Mouse (Mus musculus) MEL (cell line): ENCODE measurements around the gene Vax2. TPM values are rescaled to one million over a fixed set of nuclear protein-coding genes. Genes with fewer than 3 reads are reported as not detected.
A peak's percentile ranks its signal among the peaks of the same experiment; 100 is the strongest.

ENCODE experiments used
- DNase-seq: peaks from one replicate; pipeline ENCODE4 v3.0.0; 2011; ENCODE audit warnings: low read depth, low spot score
- H3K27ac ChIP-seq: 2 replicates; pipeline ENCODE4 v1.5.1; 2012; ENCODE audit warnings: low read depth, mild to moderate bottlenecking, control low read depth, low read length, moderate library complexity; ENCODE audit not compliant: control insufficient read depth
- H3K27me3 ChIP-seq, 2 experiments: fragments of 150-350 bp in 1 of 2; sonication (generic) in 1 of 2; 2 replicates each; pipeline ENCODE4 v1.6.1; 2012; ENCODE audit warnings: low read length in 2 of 2, mild to moderate bottlenecking in 2 of 2, improper control_type of control experiment in 1 of 2, moderate library complexity in 1 of 2; ENCODE audit not compliant: insufficient read depth in 2 of 2, control insufficient read depth in 1 of 2
- H3K36me3 ChIP-seq, 2 experiments: 2 replicates each; pipeline ENCODE4 v1.6.1; 2012 to 2014; ENCODE audit warnings: low read length in 2 of 2, improper control_type of control experiment in 1 of 2, inconsistent platforms in 1 of 2, mild to moderate bottlenecking in 1 of 2; ENCODE audit not compliant: insufficient read depth in 2 of 2, control insufficient read depth in 1 of 2
- H3K4me1 ChIP-seq, 2 experiments: fragments of 150-350 bp in 1 of 2; sonication (generic) in 1 of 2; 2 replicates each; pipeline ENCODE4 v1.6.1; 2012; ENCODE audit warnings: low read length in 2 of 2, improper control_type of control experiment in 1 of 2, mild to moderate bottlenecking in 1 of 2; ENCODE audit not compliant: insufficient read depth in 2 of 2, control insufficient read depth in 1 of 2
- H3K4me3 ChIP-seq, 2 experiments: fragments of 150-350 bp in 1 of 2; sonication (generic) in 1 of 2; 2 replicates each; pipeline ENCODE4 v1.5.1; 2012; ENCODE audit warnings: low read depth in 2 of 2, low read length in 2 of 2, mild to moderate bottlenecking in 2 of 2, moderate library complexity in 2 of 2, control low read depth in 1 of 2, improper control_type of control experiment in 1 of 2; ENCODE audit not compliant: control insufficient read depth in 1 of 2, insufficient read depth in 1 of 2
- H3K79me2 ChIP-seq: 2 replicates; pipeline ENCODE4 v1.6.1; 2012; ENCODE audit warnings: mild to moderate bottlenecking, low read length, moderate library complexity; ENCODE audit not compliant: control insufficient read depth, poor library complexity, insufficient read depth
- H3K9ac ChIP-seq: 2 replicates; pipeline ENCODE4 v1.6.1; 2012; ENCODE audit warnings: low read depth, mild to moderate bottlenecking, control low read depth, low read length, moderate library complexity; ENCODE audit not compliant: control insufficient read depth, poor library complexity, severe bottlenecking
- H3K9me3 ChIP-seq: fragments of 150-350 bp; sonication (generic); replicated peaks from 2 replicates; pipeline ENCODE4 v1.6.1; 2012; ENCODE audit warnings: mild to moderate bottlenecking, low read length, improper control_type of control experiment, moderate library complexity; ENCODE audit not compliant: insufficient read depth
- CHD1 ChIP-seq: IDR thresholded peaks from 2 replicates; pipeline ENCODE4 v1.6.1; 2012; ENCODE audit warnings: low read depth, mild to moderate bottlenecking, inconsistent platforms, low read length, improper control_type of control experiment
- CHD2 ChIP-seq: IDR thresholded peaks from 2 replicates; pipeline ENCODE4 v1.6.1; 2011; ENCODE audit warnings: low read length, improper control_type of control experiment
- CTCF ChIP-seq, 3 experiments: IDR thresholded peaks in 2 of 3; conservative IDR thresholded peaks in 1 of 3; 2 replicates each; pipeline ENCODE4 v1.5.1; 2011 to 2012; ENCODE audit warnings: low read length in 3 of 3, low read depth in 2 of 3, mild to moderate bottlenecking in 2 of 3, improper control_type of control experiment in 1 of 3, inconsistent platforms in 1 of 3, mixed read lengths in 1 of 3, moderate library complexity in 1 of 3; ENCODE audit not compliant: control insufficient read depth in 1 of 3, insufficient read depth in 1 of 3, poor library complexity in 1 of 3, severe bottlenecking in 1 of 3
- EP300 ChIP-seq, 2 experiments: IDR thresholded peaks; 2 replicates each; pipeline ENCODE4 v1.6.1; 2011; ENCODE audit warnings: improper control_type of control experiment in 2 of 2, low read length in 2 of 2, low read depth in 1 of 2, mild to moderate bottlenecking in 1 of 2
- GABPA ChIP-seq: IDR thresholded peaks from 2 replicates; pipeline ENCODE4 v1.6.1; 2012; ENCODE audit warnings: low read depth, mild to moderate bottlenecking, inconsistent platforms, low read length, improper control_type of control experiment, moderate library complexity
- GATA1 ChIP-seq: IDR thresholded peaks from 2 replicates; pipeline ENCODE4 v1.6.1; 2011; ENCODE audit warnings: low read depth, low read length, improper control_type of control experiment
- JUND ChIP-seq: IDR thresholded peaks from 2 replicates; pipeline ENCODE4 v1.6.1; 2011; ENCODE audit warnings: low read depth, mild to moderate bottlenecking, improper control_type of control experiment, low read length
- MAX ChIP-seq: IDR thresholded peaks from 2 replicates; pipeline ENCODE4 v1.6.1; 2011; ENCODE audit warnings: low read length, improper control_type of control experiment
- MEF2A ChIP-seq: IDR thresholded peaks from 2 replicates; pipeline ENCODE4 v1.6.1; 2014; ENCODE audit warnings: low read depth, mild to moderate bottlenecking, inconsistent platforms, low read length, improper control_type of control experiment; ENCODE audit not compliant: poor library complexity, insufficient replicate concordance, severe bottlenecking; ENCODE audit errors: extremely low read depth
- MXI1 ChIP-seq: IDR thresholded peaks from 2 replicates; pipeline ENCODE4 v1.6.1; 2011; ENCODE audit warnings: mild to moderate bottlenecking, low read depth, low read length, improper control_type of control experiment
- NRF1 ChIP-seq: IDR thresholded peaks from 2 replicates; pipeline ENCODE4 v1.6.1; 2014; ENCODE audit warnings: low read depth, mild to moderate bottlenecking, inconsistent platforms, low read length, improper control_type of control experiment, moderate library complexity; ENCODE audit not compliant: poor library complexity, insufficient read depth, severe bottlenecking
- RAD21 ChIP-seq: IDR thresholded peaks from 2 replicates; pipeline ENCODE4 v1.6.1; 2011; ENCODE audit warnings: mild to moderate bottlenecking, low read depth, low read length, improper control_type of control experiment
- SMC3 ChIP-seq: IDR thresholded peaks from 2 replicates; pipeline ENCODE4 v1.6.1; 2011; ENCODE audit warnings: low read depth, low read length, improper control_type of control experiment
- UBTF ChIP-seq: IDR thresholded peaks from 2 replicates; pipeline ENCODE4 v1.6.1; 2012; ENCODE audit warnings: low read depth, mild to moderate bottlenecking, inconsistent platforms, low read length, improper control_type of control experiment, moderate library complexity, borderline replicate concordance; ENCODE audit not compliant: insufficient read depth
- USF1 ChIP-seq: IDR thresholded peaks from 2 replicates; pipeline ENCODE4 v1.6.1; 2014; ENCODE audit warnings: low read depth, mild to moderate bottlenecking, inconsistent platforms, low read length, improper control_type of control experiment, moderate library complexity
- ZC3H11A ChIP-seq: IDR thresholded peaks from 2 replicates; pipeline ENCODE4 v1.6.1; 2012; ENCODE audit warnings: low read depth, mild to moderate bottlenecking, inconsistent platforms, low read length, improper control_type of control experiment
- ZNF384 ChIP-seq: IDR thresholded peaks from 2 replicates; pipeline ENCODE4 v1.6.1; 2012; ENCODE audit warnings: low read depth, mild to moderate bottlenecking, inconsistent platforms, low read length, improper control_type of control experiment
- polyA plus RNA-seq, 2 experiments: library from polyadenylated mRNA; stranded (reverse) in 1 of 2; unstranded in 1 of 2; fragments of >175 nt in 1 of 2; fragments of >200 nt in 1 of 2; gene quantifications; 2 replicates each; pipeline versions ENCODE4 v1.2.1 to v1.2.4; 2012; ENCODE audit warnings: low replicate concordance in 2 of 2, low read depth in 1 of 2; ENCODE audit not compliant: insufficient read length in 2 of 2, insufficient read depth in 1 of 2, missing spikeins in 1 of 2
- total RNA-seq: library from RNA; depleted of rRNA; stranded (reverse); fragments of 300-350 nt; gene quantifications from 2 replicates; pipeline ENCODE4 v1.2.3, GENCODE M21; 2012

Gene Vax2
- total and polyA plus RNA-seq, 3 experiments: 0.46 to 3.2 TPM; not detected in 1

DNA sequence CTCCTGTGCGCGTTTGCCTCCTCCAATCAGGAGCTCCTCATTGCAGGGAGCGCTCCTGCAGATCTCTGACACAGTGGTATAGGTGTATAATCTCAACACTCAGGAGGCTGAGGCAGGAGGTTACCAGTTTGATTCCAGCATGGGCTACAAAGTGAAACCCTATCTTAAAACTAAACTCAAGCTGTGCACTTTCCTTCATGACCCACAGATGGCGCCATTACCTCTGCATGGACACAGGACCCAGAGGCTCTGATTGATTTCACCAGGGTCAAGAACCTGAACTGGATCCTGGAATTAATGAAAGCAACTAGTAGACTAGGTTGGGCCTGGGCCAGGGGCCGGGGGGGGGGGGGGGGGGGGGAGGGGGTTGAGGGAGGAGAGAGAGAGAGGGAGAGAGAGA, 20.8 kb upstream of the Vax2 start:
- no peaks in the 10 kb centered on the region; a peak in 1 of 4 replicates for H3K36me3 ChIP-seq
- H3K4me3 ChIP-seq: no peak overlapping the region
- peaks cover 10 to 26% of the 10 kb centered on the region in 2 experiments for H3K27me3 ChIP-seq
- H3K9ac ChIP-seq: no peak overlapping the region
- H3K27ac ChIP-seq: no peak overlapping the region
- peak; percentile 67 for DNase-seq
- no peaks in the 10 kb centered on the region for H3K9me3 ChIP-seq
- no peaks in the 10 kb centered on the region for H3K79me2 ChIP-seq
- peaks cover 0 to 7% of the 10 kb centered on the region in 2 experiments; a peak in 2 of 4 replicates for H3K4me1 ChIP-seq
- TF ChIP-seq RAD21 (peak; percentile 77), CTCF (IDR thresholded peaks at IDR 0.05 in 2 of 3, conservative IDR thresholded peaks at IDR 0.05 in 1 of 3; ENCODE audit: control insufficient read depth in 1 of 3, insufficient read depth in 1 of 3, low read depth in 2 of 3, low read length in 3 of 3, poor library complexity in 1 of 3, severe bottlenecking in 1 of 3) (peak; percentile 78 to 91 (median 87)), SMC3 (peak; percentile 62), UBTF (no peak), MEF2A (no peak), ZC3H11A (peak; percentile 37; the same call in 1 of the 2 replicates)
- TF ChIP-seq, all 39 proteins: peak for 4

DNA sequence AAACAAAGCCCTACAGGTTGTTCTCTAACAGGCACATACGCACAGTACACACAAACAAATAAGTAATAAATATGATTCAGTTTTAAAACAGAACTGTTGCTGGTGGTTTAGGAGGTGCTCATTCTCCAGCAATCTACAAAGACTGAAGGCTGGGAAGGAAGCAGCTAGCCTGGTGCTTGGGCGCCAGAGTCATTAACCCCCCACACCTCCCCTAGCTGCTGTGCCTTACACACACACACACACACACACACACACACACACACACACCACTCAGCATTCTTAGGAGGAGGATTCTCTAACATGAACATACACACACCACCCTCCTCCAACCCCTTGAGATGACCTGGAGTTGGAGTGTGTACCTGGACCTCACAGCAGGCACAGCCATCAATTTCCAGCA, 20.1 kb upstream of the Vax2 start:
- DNase-seq: no peak
- peaks cover 6 to 21% of the 10 kb centered on the region in 2 experiments for H3K27me3 ChIP-seq

GRCm38 (mm10) chr6:83692962-83693361, 18.1 kb upstream of the Vax2 start:
- Histone ChIP-seq H3K79me2 (no peaks in the 10 kb centered on the region), H3K4me3 (peak overlapping the region; percentile 43 to 65), H3K4me1 (peaks cover 2 to 17% of the 10 kb centered on the region in 2 experiments; a peak in 3 of 4 replicates)
- TF ChIP-seq NRF1 (no peak), GATA1 (peak; percentile 27; the same call in 1 of the 2 replicates), USF1 (0 out of 2 replicates have a peak, but pooled peaks have one; percentile 38), EP300 (IDR thresholded peaks at IDR 0.05; ENCODE audit: low read depth in 1 of 2, low read length in 2 of 2) (peak in 1 of 2 experiments; percentile 66; a peak in 2 of 4 replicates)
- TF ChIP-seq, all 39 proteins: peak for 3
- peak; percentile 51 for DNase-seq
- Histone ChIP-seq H3K9ac (peak overlapping the region; percentile 40), H3K9me3 (no peaks in the 10 kb centered on the region), H3K36me3 (peaks cover 0 to 3% of the 10 kb centered on the region in 2 experiments; a peak in 2 of 4 replicates), H3K27ac (no peak overlapping the region), H3K27me3 (peaks cover 1 to 7% of the 10 kb centered on the region in 2 experiments)

More for the DNA sequence above, 20.1 kb upstream of the Vax2 start:
- Histone ChIP-seq H3K79me2 (no peaks in the 10 kb centered on the region), H3K36me3 (no peaks in the 10 kb centered on the region; a peak in 1 of 4 replicates)
- TF ChIP-seq CHD2 (no peak), RAD21 (no peak), CHD1 (no peak), MAX (no peak), MXI1 (no peak), JUND (no peak), GABPA (no peak), ZNF384 (no peak)
- TF ChIP-seq, all 39 proteins: peak for 0
- no peak overlapping the region for H3K27ac ChIP-seq
- H3K9me3 ChIP-seq: no peaks in the 10 kb centered on the region
- H3K9ac ChIP-seq: no peak overlapping the region
- no peak overlapping the region for H3K4me3 ChIP-seq
- H3K4me1 ChIP-seq: peaks cover 0 to 9% of the 10 kb centered on the region in 2 experiments; a peak in 2 of 4 replicates
